Mouse (Mus musculus) small intestine, adult 2 months (tissue): ENCODE measurements around the gene Arhgap42. TPM values are rescaled to one million over a fixed set of nuclear protein-coding genes. Genes with fewer than 3 reads are reported as not detected.

Source experiments
- H3K27ac ChIP-seq: fragments of 200-500 bp; 2 replicates; pipeline ENCODE4 v1.5.1; 2012; ENCODE audit warnings: low read depth, low read length, control low read depth, inconsistent platforms; ENCODE audit not compliant: insufficient read depth
- H3K27me3 ChIP-seq: fragments of 200-500 bp; 2 replicates; pipeline ENCODE4 v1.6.1; 2012; ENCODE audit warnings: mild to moderate bottlenecking, moderate library complexity, low read length, inconsistent platforms; ENCODE audit not compliant: control insufficient read depth, insufficient read depth
- H3K36me3 ChIP-seq: fragments of 200-500 bp; 2 replicates; pipeline ENCODE4 v1.6.1; 2012; ENCODE audit warnings: mild to moderate bottlenecking, low read length, control low read depth, inconsistent platforms; ENCODE audit not compliant: control insufficient read depth, insufficient read depth
- H3K4me1 ChIP-seq: fragments of 200-500 bp; 2 replicates; pipeline ENCODE4 v1.6.1; 2012; ENCODE audit warnings: low read length, inconsistent platforms, mixed read lengths; ENCODE audit not compliant: control insufficient read depth, insufficient read depth, insufficient read length
- H3K4me3 ChIP-seq: fragments of 200-500 bp; 2 replicates; pipeline ENCODE4 v1.5.1; 2012; ENCODE audit warnings: low read depth, mild to moderate bottlenecking, control low read depth, inconsistent platforms, low read length, moderate library complexity
- CTCF ChIP-seq: fragments of 200-500 bp; IDR thresholded peaks from 2 replicates; pipeline ENCODE4 v1.5.1; 2012; ENCODE audit warnings: low read depth, mild to moderate bottlenecking, control low read depth, inconsistent platforms, low read length, moderate library complexity, mixed read lengths; ENCODE audit not compliant: insufficient replicate concordance, insufficient read length; ENCODE audit errors: extremely low read depth
- POLR2A ChIP-seq: fragments of 200-500 bp; IDR thresholded peaks from 2 replicates; pipeline ENCODE4 v1.6.1; 2012; ENCODE audit warnings: low read depth, mild to moderate bottlenecking, control low read depth, inconsistent platforms, low read length, moderate library complexity
- WGBS: fragments of 180-500 bp; shearing (Covaris S2); methylation state at CpG from one replicate; pipeline ENCODE4 v1.1.7; 2018; 5-methylcytosine and 5-hydroxymethylcytosine counted together
- polyA plus RNA-seq: library from polyadenylated mRNA; depleted of rRNA; stranded (reverse); fragments of >200 nt; gene quantifications from 2 replicates; pipeline ENCODE4 v1.2.3, GENCODE M21; 2012

Arhgap42 gene
- polyA plus RNA-seq, 1 experiment: 39.2 TPM

GRCm38 (mm10) chr9:9113847-9114246 lies 125.1 kb downstream of the Arhgap42 start:
- no peak for TF ChIP-seq POLR2A
- no peak for TF ChIP-seq CTCF
- WGBS: 45% methylated on average over 1 of the region's 1 CpGs
- no peak overlapping the region for H3K27ac ChIP-seq

GRCm38 (mm10) chr9:9112921-9113320 lies 126.0 kb downstream of the Arhgap42 start:
- H3K27ac ChIP-seq: peak overlapping the region; percentile 63
- WGBS: 75% methylated on average over 4 of the region's 4 CpGs
- no peak for TF ChIP-seq POLR2A
- TF ChIP-seq CTCF: no peak

More at GRCm38 (mm10) chr9:9113847-9114246, 125.1 kb downstream of the Arhgap42 start:
- H3K4me3 ChIP-seq: no peak overlapping the region
- no peaks in the 10 kb centered on the region for H3K27me3 ChIP-seq
- H3K4me1 ChIP-seq: no peaks in the 10 kb centered on the region
- H3K36me3 ChIP-seq: no peaks in the 10 kb centered on the region

GRCm38 (mm10) chr9:9107697-9108096 lies 131.2 kb downstream of the Arhgap42 start:
- Histone ChIP-seq H3K4me3 (no peak overlapping the region), H3K27me3 (no peaks in the 10 kb centered on the region), H3K27ac (no peak overlapping the region), H3K4me1 (0 out of 2 replicates have a peak, but pooled peaks cover 2% of the 10 kb centered on the region), H3K36me3 (no peaks in the 10 kb centered on the region)
- no peak for TF ChIP-seq POLR2A
- TF ChIP-seq CTCF: no peak

More at GRCm38 (mm10) chr9:9112921-9113320, 126.0 kb downstream of the Arhgap42 start:
- Histone ChIP-seq H3K36me3 (no peaks in the 10 kb centered on the region), H3K27me3 (no peaks in the 10 kb centered on the region), H3K4me3 (no peak overlapping the region), H3K4me1 (0 out of 2 replicates have a peak, but pooled peaks cover 2% of the 10 kb centered on the region)

- no peaks in the 10 kb centered on the region for H3K36me3 ChIP-seq
- no peak overlapping the region for H3K27ac ChIP-seq
- 0 out of 2 replicates have a peak, but pooled peaks cover 2% of the 10 kb centered on the region for H3K4me1 ChIP-seq
- TF ChIP-seq CTCF (no peak), POLR2A (no peak)
- no peaks in the 10 kb centered on the region for H3K27me3 ChIP-seq
- WGBS: 37% methylated on average over 3 of the region's 3 CpGs
- no peak overlapping the region for H3K4me3 ChIP-seq
Measured at GRCm38 (mm10) chr9:9104761-9105160, 134.1 kb downstream of the Arhgap42 start.

- 94% methylated on average over 2 of the region's 2 CpGs for WGBS
- TF ChIP-seq POLR2A (no peak), CTCF (no peak)
- Histone ChIP-seq H3K36me3 (no peaks in the 10 kb centered on the region), H3K4me3 (no peak overlapping the region), H3K27me3 (no peaks in the 10 kb centered on the region), H3K27ac (no peak overlapping the region), H3K4me1 (no peaks in the 10 kb centered on the region)
Measured at GRCm38 (mm10) chr9:9102158-9102514, 136.8 kb downstream of the Arhgap42 start.

- H3K36me3 ChIP-seq: no peaks in the 10 kb centered on the region
- no peaks in the 10 kb centered on the region for H3K4me1 ChIP-seq
- WGBS: 90% methylated on average over 12 of the region's 12 CpGs
- no peak for TF ChIP-seq POLR2A
- no peak for TF ChIP-seq CTCF
- H3K27me3 ChIP-seq: no peaks in the 10 kb centered on the region
- no peak overlapping the region for H3K27ac ChIP-seq
- no peak overlapping the region for H3K4me3 ChIP-seq
Measured at GRCm38 (mm10) chr9:9101482-9102157, 137.3 kb downstream of the Arhgap42 start.

- H3K4me3 ChIP-seq: no peak overlapping the region
- H3K36me3 ChIP-seq: no peaks in the 10 kb centered on the region
- WGBS: 82% methylated on average over 4 of the region's 4 CpGs
- H3K27me3 ChIP-seq: no peaks in the 10 kb centered on the region
- H3K27ac ChIP-seq: no peak overlapping the region
- H3K4me1 ChIP-seq: no peaks in the 10 kb centered on the region
- TF ChIP-seq POLR2A (no peak), CTCF (no peak)
Measured at GRCm38 (mm10) chr9:9101055-9101454, 137.8 kb downstream of the Arhgap42 start.

GRCm38 (mm10) chr9:9097835-9098234 lies 141.1 kb downstream of the Arhgap42 start:
- no peaks in the 10 kb centered on the region for H3K4me1 ChIP-seq
- no peaks in the 10 kb centered on the region for H3K36me3 ChIP-seq
- no peak overlapping the region for H3K4me3 ChIP-seq
- no peaks in the 10 kb centered on the region for H3K27me3 ChIP-seq
- H3K27ac ChIP-seq: no peak overlapping the region
- TF ChIP-seq POLR2A (no peak), CTCF (no peak)
- 64% methylated on average over 4 of the region's 4 CpGs for WGBS
